Mouse (Mus musculus) hindbrain, embryonic 14.5 days (tissue): ENCODE data around the gene Ccdc148. TPM values are rescaled to one million over a fixed set of nuclear protein-coding genes. Genes with fewer than 3 reads are reported as not detected.

ENCODE experiments used
- ATAC-seq: fragments of 200-750 bp; cut with Nextera tagmentation; 2 replicates; pipeline ENCODE4 v1.8.0; 2017; ENCODE audit warnings: moderate number of reproducible peaks, mild to moderate bottlenecking, moderate TSS enrichment, moderate library complexity; ENCODE audit not compliant: low FRiP score
- DNase-seq: peaks from one replicate; pipeline ENCODE4 v3.0.0-alpha.2; 2015; ENCODE audit warnings: low spot score
- H3K27ac ChIP-seq: fragments of 300-500 bp; sonication (generic); 2 replicates; pipeline ENCODE4 v1.5.1; 2014; ENCODE audit warnings: mild to moderate bottlenecking, moderate library complexity
- H3K27me3 ChIP-seq: fragments of 300-500 bp; sonication (generic); 2 replicates; pipeline ENCODE4 v1.6.1; 2014; ENCODE audit warnings: mild to moderate bottlenecking, low read length, mixed read lengths; ENCODE audit not compliant: control insufficient read depth, insufficient read depth
- H3K36me3 ChIP-seq: fragments of 300-500 bp; sonication (generic); replicated peaks from 2 replicates; pipeline ENCODE4 v1.6.1; 2014; ENCODE audit not compliant: control insufficient read depth, insufficient read depth
- H3K4me1 ChIP-seq: fragments of 300-500 bp; sonication (generic); replicated peaks from 2 replicates; pipeline ENCODE4 v1.6.1; 2014; ENCODE audit warnings: antibody characterized with exemption, low read length, mixed read lengths; ENCODE audit not compliant: control insufficient read depth, insufficient read depth
- H3K4me2 ChIP-seq: fragments of 300-500 bp; sonication (generic); replicated peaks from 2 replicates; pipeline ENCODE4 v1.6.1; 2014; ENCODE audit warnings: mild to moderate bottlenecking, moderate library complexity
- H3K4me3 ChIP-seq: fragments of 300-500 bp; sonication (generic); replicated peaks from 2 replicates; pipeline ENCODE4 v1.5.1; 2014; ENCODE audit warnings: mild to moderate bottlenecking, low read length
- H3K9ac ChIP-seq: fragments of 300-500 bp; sonication (generic); 2 replicates; pipeline ENCODE4 v1.6.1; 2014
- H3K9me3 ChIP-seq: fragments of 300-500 bp; sonication (generic); 2 replicates; pipeline ENCODE4 v1.6.1; 2016; ENCODE audit warnings: low read length; ENCODE audit not compliant: control insufficient read depth
- WGBS: fragments of 180-500 bp; shearing (Covaris S2); extraction: QIAGEN DNeasy Blood & Tissue Kit; methylation state at CpG from one replicate; pipeline ENCODE4 v1.1.7; 2014; 5-methylcytosine and 5-hydroxymethylcytosine counted together
- polyA plus RNA-seq: library from polyadenylated mRNA; unstranded; fragments of >200 nt; fragmentation: Nextera tagmentation; extraction: Ambion mirVana; gene quantifications from 2 replicates; pipeline ENCODE4 v1.2.1, GENCODE M21; 2014

Gene Ccdc148
- polyA plus RNA-seq, 1 experiment from 2014 or later: 3.4 TPM

DNA sequence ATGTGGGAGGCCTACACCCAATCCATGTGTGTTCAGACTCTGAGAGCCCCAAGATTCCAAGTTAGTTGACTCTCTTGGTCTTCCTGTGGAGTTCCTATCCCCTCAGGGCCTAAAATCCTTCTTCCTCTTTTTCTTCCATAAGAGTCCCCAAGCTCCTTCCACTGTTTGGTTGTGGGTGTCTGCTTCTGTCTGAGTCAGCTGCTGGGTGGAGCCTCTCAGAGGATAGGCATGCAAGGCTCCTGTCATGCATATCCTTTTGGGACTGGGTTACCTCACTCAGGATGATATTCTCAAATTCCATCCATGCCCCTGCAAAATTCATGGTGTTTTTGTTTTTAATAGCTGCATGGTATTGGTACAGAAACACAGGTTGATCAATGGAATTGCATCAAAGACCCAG, 5.1 kb downstream of the Ccdc148 start:
- H3K36me3 ChIP-seq: no peaks in the 10 kb centered on the region
- H3K27ac ChIP-seq: no peak overlapping the region
- H3K4me2 ChIP-seq: no peak overlapping the region
- H3K27me3 ChIP-seq: no peaks in the 10 kb centered on the region
- no peak overlapping the region for H3K9ac ChIP-seq
- no peaks in the 10 kb centered on the region for H3K4me1 ChIP-seq
- no peak overlapping the region for H3K4me3 ChIP-seq
- no peaks in the 10 kb centered on the region for H3K9me3 ChIP-seq
- DNase-seq: no peak
- ATAC-seq: no peak

DNA sequence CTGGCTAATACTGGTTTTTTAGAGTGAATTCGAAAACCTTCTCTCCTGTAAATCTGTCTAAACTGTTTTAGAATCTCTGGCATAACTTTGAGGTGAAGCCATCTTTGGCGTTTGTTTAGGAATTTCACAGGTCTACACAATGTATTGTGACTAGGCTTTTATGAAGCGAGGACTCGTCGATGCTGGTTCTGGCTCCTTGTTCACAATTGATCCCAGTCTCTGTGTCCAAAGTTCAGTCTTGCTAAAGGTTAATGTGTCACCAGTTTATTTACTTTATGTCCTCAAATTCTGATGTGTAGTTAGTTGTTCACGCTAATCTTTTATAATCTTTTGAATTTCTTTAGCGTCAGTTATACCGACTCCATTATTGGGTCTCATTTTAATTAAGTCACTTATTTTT, 29.4 kb downstream of the Ccdc148 start:
- ATAC-seq: no peak
- Histone ChIP-seq H3K4me1 (no peaks in the 10 kb centered on the region), H3K9ac (no peak overlapping the region), H3K27me3 (no peaks in the 10 kb centered on the region), H3K4me3 (no peak overlapping the region), H3K4me2 (no peak overlapping the region), H3K27ac (no peak overlapping the region), H3K9me3 (no peaks in the 10 kb centered on the region), H3K36me3 (no peaks in the 10 kb centered on the region)
- WGBS: 91% methylated on average over 8 of the region's 8 CpGs
- no peak for DNase-seq

DNA sequence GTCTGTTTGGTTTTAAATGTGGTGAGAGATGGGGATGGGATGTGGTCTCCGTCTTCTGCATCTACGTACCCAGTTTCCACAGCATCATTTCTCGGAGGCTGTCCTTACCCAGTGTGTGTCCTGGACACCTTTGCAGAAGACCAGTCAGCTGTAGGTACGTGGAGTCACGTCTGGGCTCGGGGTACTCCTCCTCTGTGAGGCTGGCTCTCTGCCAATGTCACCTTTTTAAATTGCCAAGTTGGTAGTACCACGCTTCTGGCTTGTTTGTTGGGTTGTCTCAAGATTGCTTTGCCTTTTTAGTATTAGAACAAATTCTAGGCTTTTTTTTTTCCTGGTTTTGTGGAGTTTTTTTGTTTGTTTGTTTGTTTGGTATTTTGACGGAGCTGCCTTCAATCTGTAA, 30.7 kb downstream of the Ccdc148 start:
- Histone ChIP-seq H3K27ac (no peak overlapping the region), H3K4me1 (no peaks in the 10 kb centered on the region), H3K4me2 (no peak overlapping the region), H3K27me3 (no peaks in the 10 kb centered on the region), H3K9me3 (no peaks in the 10 kb centered on the region), H3K9ac (no peak overlapping the region), H3K36me3 (no peaks in the 10 kb centered on the region), H3K4me3 (no peak overlapping the region)
- ATAC-seq: no peak
- WGBS: 89% methylated on average over 8 of the region's 8 CpGs
- no peak for DNase-seq

DNA sequence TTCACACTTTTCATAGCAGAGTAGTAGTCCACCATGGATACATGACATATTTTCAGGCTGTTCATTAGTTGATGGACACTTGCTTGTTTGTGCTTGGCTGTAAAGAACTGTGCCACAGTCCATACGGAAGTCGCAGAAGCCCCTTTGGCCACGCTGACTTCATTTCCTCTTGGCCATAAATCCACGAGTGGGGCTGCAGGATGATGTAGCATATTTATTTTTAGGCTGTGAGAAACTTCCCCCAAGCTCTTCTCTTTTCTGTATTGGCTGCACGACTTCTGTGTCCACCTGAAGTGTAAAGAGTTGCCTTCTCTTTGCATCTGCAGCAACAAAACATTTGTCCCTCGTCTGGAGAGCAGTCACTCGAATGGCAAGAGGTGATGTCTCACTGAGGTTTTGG, 31.5 kb downstream of the Ccdc148 start:
- H3K4me3 ChIP-seq: no peak overlapping the region
- H3K9ac ChIP-seq: no peak overlapping the region
- 87% methylated on average over 7 of the region's 7 CpGs for WGBS
- H3K27ac ChIP-seq: no peak overlapping the region
- ATAC-seq: no peak
- H3K4me1 ChIP-seq: no peaks in the 10 kb centered on the region
- no peaks in the 10 kb centered on the region for H3K9me3 ChIP-seq
- no peaks in the 10 kb centered on the region for H3K36me3 ChIP-seq
- H3K27me3 ChIP-seq: no peaks in the 10 kb centered on the region
- no peak overlapping the region for H3K4me2 ChIP-seq
- DNase-seq: no peak

DNA sequence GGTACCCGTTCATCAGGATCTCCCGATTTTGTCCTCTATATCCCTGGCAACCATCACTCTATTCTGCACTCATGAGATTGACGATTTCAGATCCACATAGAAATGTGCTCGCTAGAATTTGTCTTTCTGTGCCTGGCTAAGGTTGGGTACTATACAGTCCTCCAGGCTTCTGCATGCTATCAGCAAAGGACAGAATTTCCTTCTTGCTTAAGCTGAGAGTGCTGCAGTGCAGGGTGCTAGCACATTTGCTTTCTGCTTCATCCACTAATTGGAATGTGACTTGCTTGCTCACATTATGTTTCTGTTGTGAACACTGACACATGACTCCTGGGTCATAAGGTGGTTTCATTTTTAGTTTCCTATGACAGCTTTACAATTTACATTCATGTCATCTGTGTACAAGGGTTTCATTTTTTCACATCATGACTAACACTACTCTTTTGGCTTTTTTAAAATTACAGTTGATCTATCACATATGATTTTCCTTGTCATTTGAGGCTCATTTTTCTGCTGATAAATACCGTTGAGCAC, 104.8 kb downstream of the Ccdc148 start:
- Histone ChIP-seq H3K36me3 (no peaks in the 10 kb centered on the region), H3K9me3 (no peaks in the 10 kb centered on the region), H3K4me1 (no peaks in the 10 kb centered on the region), H3K9ac (no peak overlapping the region), H3K27ac (no peak overlapping the region), H3K27me3 (no peaks in the 10 kb centered on the region), H3K4me2 (no peak overlapping the region), H3K4me3 (no peak overlapping the region)
- WGBS: 85% methylated on average over 5 of the region's 5 CpGs
- no peak for DNase-seq
- no peak for ATAC-seq

DNA sequence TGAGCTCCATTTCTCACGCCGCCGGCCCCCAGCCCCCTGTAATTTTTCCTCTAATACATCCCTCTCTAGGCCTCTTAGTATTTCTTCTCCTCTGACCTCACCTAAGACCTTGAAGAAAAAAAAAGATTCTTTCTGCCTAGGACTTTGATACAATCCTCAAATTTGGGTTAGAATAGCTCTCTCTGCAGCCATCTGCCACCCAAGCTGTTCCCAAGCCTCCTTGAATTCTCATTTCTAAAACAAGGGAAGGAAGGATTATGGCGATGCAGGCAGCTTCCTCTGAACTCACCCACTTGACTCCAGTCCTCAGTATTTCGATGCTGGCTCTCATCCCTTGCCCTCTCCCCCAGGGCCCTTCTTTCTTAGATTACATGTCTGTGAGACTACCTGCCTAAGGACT, 106.1 kb downstream of the Ccdc148 start:
- DNase-seq (no peak), ATAC-seq (no peak)
- no peaks in the 10 kb centered on the region for H3K9me3 ChIP-seq
- H3K27ac ChIP-seq: no peak overlapping the region
- H3K36me3 ChIP-seq: no peaks in the 10 kb centered on the region
- H3K9ac ChIP-seq: no peak overlapping the region
- H3K4me3 ChIP-seq: no peak overlapping the region
- H3K27me3 ChIP-seq: no peaks in the 10 kb centered on the region
- 0 out of 2 replicates have a peak, but pooled peaks cover 6% of the 10 kb centered on the region for H3K4me1 ChIP-seq
- WGBS: 66% methylated on average over 5 of the region's 5 CpGs
- H3K4me2 ChIP-seq: no peak overlapping the region

DNA sequence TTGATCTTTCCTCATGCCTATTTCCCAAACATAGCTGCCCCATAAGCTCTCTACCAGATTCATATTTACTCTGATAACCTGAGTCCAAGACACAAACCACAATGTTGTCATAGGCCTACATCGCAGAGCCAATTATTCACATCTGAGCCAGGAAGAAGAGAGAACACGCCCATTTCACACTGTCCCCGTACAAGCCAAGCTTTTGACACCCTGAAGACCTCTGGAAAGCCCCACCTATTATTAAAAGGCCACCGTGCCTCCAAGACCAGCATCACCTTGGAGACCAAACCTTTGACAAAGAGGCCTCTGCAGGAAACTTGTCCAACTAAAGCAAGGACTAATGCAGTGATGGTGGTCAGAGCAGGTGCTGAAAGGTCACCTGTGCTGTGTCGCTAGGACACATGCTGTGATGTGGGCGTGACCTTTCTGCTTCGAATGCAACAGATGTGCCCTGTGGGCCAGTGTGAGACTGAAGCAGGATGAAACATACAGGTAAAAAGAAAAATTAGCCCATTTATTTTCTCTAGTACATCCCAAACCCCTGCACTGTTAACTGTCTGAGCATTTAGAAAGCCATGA, 106.9 kb downstream of the Ccdc148 start:
- no peak overlapping the region for H3K27ac ChIP-seq
- no peak overlapping the region for H3K4me2 ChIP-seq
- H3K4me1 ChIP-seq: 0 out of 2 replicates have a peak, but pooled peaks cover 9% of the 10 kb centered on the region
- DNase-seq (no peak), ATAC-seq (no peak)
- no peaks in the 10 kb centered on the region for H3K36me3 ChIP-seq
- 65% methylated on average over 7 of the region's 7 CpGs for WGBS
- no peak overlapping the region for H3K4me3 ChIP-seq
- H3K9ac ChIP-seq: no peak overlapping the region
- H3K27me3 ChIP-seq: no peaks in the 10 kb centered on the region
- H3K9me3 ChIP-seq: no peaks in the 10 kb centered on the region

DNA sequence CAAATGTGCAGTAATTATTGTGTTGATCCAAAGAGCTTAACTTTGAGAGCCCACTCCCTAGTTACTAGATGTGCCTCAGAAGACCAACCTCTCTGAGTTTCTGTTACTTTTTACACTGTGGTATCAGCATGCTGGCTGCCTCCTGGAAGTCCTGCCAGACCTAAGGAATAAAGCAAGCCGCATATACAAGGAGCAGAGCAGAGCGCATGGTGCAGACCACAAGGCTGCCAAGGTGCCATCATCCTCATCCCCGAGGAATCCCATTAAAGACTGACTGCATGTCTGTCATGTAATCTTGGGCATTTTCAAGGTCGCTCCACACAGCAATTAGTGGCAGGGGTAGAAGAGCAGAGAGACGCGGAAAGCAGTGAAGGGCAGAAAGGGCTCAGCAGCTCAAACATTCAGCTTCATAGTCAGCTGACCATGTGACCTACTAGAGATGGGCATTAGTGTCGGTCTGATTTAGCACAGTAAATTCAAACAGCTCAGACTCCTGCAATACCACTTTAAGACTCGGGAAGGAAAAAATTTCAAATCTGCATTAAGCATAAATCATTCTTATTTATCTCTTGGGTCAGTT, 110.1 kb downstream of the Ccdc148 start:
- ATAC-seq (peak; percentile 48; the same call in 1 of the 2 replicates), DNase-seq (no peak)
- Histone ChIP-seq H3K4me2 (no peak overlapping the region), H3K9ac (no peak overlapping the region), H3K9me3 (no peaks in the 10 kb centered on the region), H3K36me3 (no peaks in the 10 kb centered on the region), H3K27ac (no peak overlapping the region), H3K27me3 (no peaks in the 10 kb centered on the region), H3K4me1 (0 out of 2 replicates have a peak, but pooled peaks cover 9% of the 10 kb centered on the region), H3K4me3 (no peak overlapping the region)
- WGBS: 58% methylated on average over 8 of the region's 8 CpGs

DNA sequence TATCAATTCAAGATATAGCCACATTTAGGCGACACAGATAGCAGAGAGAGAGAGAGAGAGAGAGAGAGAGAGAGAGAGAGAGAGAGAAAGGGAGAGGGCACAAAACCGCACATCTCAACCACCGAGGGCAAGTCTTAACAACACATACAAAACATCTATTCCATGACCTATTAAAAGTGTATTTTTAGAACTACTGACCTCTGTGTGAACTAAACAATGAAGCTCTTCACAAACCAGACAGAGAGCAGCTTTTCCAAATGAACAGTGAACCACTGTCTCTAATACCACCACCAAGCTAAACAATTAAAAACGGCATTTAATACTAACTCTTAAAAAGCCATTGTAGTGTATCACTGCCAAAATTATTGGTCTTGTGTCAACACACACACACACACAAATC, 110.8 kb downstream of the Ccdc148 start:
- Histone ChIP-seq H3K9ac (no peak overlapping the region), H3K36me3 (no peaks in the 10 kb centered on the region), H3K9me3 (no peaks in the 10 kb centered on the region), H3K4me1 (0 out of 2 replicates have a peak, but pooled peaks cover 9% of the 10 kb centered on the region), H3K27ac (no peak overlapping the region), H3K4me2 (no peak overlapping the region), H3K27me3 (no peaks in the 10 kb centered on the region), H3K4me3 (no peak overlapping the region)
- 32% methylated on average over 4 of the region's 4 CpGs for WGBS
- ATAC-seq: no peak
- no peak for DNase-seq
